Mouse (Mus musculus) liver, embryonic 14.5 days (tissue): ENCODE results near the gene Smyd5.

Experiments
- CTCF ChIP-seq: IDR thresholded peaks from 2 replicates; pipeline ENCODE4 v1.5.1; 2016; ENCODE audit warnings: antibody characterized with exemption, low read depth, control low read depth
- EP300 ChIP-seq: IDR thresholded peaks from 2 replicates; pipeline ENCODE4 v1.6.1; 2016; ENCODE audit warnings: antibody characterized with exemption, low read depth

- TF ChIP-seq CTCF, result no peak
- TF ChIP-seq EP300, result no peak
Observed at GRCm38 (mm10) chr6:85423836-85424379, 7.9 kb upstream of the Smyd5 start, which contains the start of gene Noto.
